Mouse (Mus musculus) kidney, postnatal 0 days (tissue): ENCODE data around the gene Chgb. TPM values are rescaled to one million over a fixed set of nuclear protein-coding genes. Genes with fewer than 3 reads are reported as not detected.

Source experiments
- ATAC-seq: fragments of 200-750 bp; cut with Nextera tagmentation; replicated peaks from 2 replicates; pipeline ENCODE4 v1.8.0; 2017; ENCODE audit warnings: low read depth, moderate number of reproducible peaks, moderate TSS enrichment, moderate library complexity; ENCODE audit not compliant: low FRiP score
- DNase-seq: peaks from one replicate; pipeline ENCODE4 v3.0.0-alpha.2; 2016; ENCODE audit warnings: low spot score
- H3K27ac ChIP-seq: fragments of 300-500 bp; sonication (generic); 2 replicates; pipeline ENCODE4 v1.5.1; 2014; ENCODE audit warnings: mild to moderate bottlenecking
- H3K27me3 ChIP-seq: fragments of 300-500 bp; sonication (generic); 2 replicates; pipeline ENCODE4 v1.6.1; 2014; ENCODE audit warnings: low read length, mixed read lengths; ENCODE audit not compliant: insufficient read depth
- H3K36me3 ChIP-seq: fragments of 300-500 bp; sonication (generic); 2 replicates; pipeline ENCODE4 v1.6.1; 2014; ENCODE audit warnings: low read length, mixed read lengths; ENCODE audit not compliant: insufficient read depth
- H3K4me1 ChIP-seq: fragments of 300-500 bp; sonication (generic); replicated peaks from 2 replicates; pipeline ENCODE4 v1.6.1; 2014; ENCODE audit warnings: antibody characterized with exemption, low read length, mixed read lengths; ENCODE audit not compliant: insufficient read depth
- H3K4me2 ChIP-seq: fragments of 300-500 bp; sonication (generic); 2 replicates; pipeline ENCODE4 v1.6.1; 2014; ENCODE audit warnings: mild to moderate bottlenecking, low read length, moderate library complexity, mixed read lengths
- H3K4me3 ChIP-seq: fragments of 300-500 bp; sonication (generic); replicated peaks from 2 replicates; pipeline ENCODE4 v1.5.1; 2014; ENCODE audit warnings: low read depth, low read length
- H3K9ac ChIP-seq: fragments of 300-500 bp; sonication (generic); 2 replicates; pipeline ENCODE4 v1.6.1; 2014; ENCODE audit warnings: low read depth, low read length
- H3K9me3 ChIP-seq: fragments of 300-500 bp; sonication (generic); replicated peaks from 2 replicates; pipeline ENCODE4 v1.6.1; 2016; ENCODE audit warnings: low read length, inconsistent platforms, mixed read lengths
- CTCF ChIP-seq: IDR thresholded peaks from 2 replicates; pipeline ENCODE4 v1.5.1; 2016; ENCODE audit warnings: antibody characterized with exemption, low read depth, mild to moderate bottlenecking, moderate library complexity
- WGBS: fragments of 180-500 bp; shearing (Covaris S2); extraction: QIAGEN DNeasy Blood & Tissue Kit; methylation state at CpG from one replicate; pipeline ENCODE4 v1.1.7; 2014; 5-methylcytosine and 5-hydroxymethylcytosine counted together
- polyA plus RNA-seq: library from polyadenylated mRNA; unstranded; fragments of >200 nt; fragmentation: Nextera tagmentation; extraction: Ambion mirVana; gene quantifications from 2 replicates; pipeline ENCODE4 v1.2.1, GENCODE M21; 2015

The Chgb gene
- polyA plus RNA-seq, 1 experiment from 2014 or later, result 0.49 TPM

- WGBS, result 81% methylated on average over 1 of the region's 1 CpGs
- Histone ChIP-seq H3K27me3 (no peaks in the 10 kb centered on the region), H3K36me3 (no peaks in the 10 kb centered on the region), H3K9me3 (no peaks in the 10 kb centered on the region), H3K27ac (no peak overlapping the region), H3K4me2 (no peak overlapping the region), H3K4me1 (no peaks in the 10 kb centered on the region), H3K9ac (no peak overlapping the region), H3K4me3 (no peak overlapping the region)
- DNase-seq (no peak), ATAC-seq (no peak)
- no peak for TF ChIP-seq CTCF
Measured at GRCm38 (mm10) chr2:132770822-132771221, 10.3 kb upstream of the Chgb start.

DNA sequence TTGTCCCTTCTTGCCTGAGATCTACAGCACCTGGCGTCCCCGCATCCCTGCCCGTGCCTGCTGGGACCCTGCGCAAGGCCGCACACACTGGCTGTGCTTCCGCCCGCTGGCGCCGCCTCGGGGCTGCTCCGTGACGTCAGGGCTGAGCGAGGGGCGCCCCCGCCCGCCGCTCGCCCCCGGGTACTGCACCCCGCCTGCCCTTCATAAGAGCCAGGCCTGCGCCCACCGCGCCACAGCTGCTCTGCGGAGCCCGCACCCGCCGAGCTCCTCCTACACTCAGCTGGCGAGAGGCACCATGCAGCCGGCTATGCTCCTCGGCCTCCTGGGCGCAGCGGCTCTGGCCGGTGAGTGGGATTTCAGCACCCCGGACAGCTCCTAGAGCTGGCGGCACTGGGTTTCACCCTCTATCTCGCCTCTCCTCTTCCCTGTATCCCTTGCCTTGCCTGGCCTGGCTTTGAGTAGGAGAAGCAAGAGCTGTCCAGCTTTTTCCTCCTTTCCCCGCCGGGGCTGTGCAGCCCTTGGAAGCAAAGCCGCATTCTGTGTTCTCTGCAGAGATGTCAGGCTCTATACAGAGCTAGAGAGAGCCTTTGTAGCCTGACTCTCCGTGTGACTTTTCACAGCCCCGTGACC lies 476 bp downstream of the Chgb start:
- Histone ChIP-seq H3K9ac (no peak overlapping the region), H3K27ac (no peak overlapping the region), H3K27me3 (no peaks in the 10 kb centered on the region), H3K36me3 (no peaks in the 10 kb centered on the region), H3K9me3 (no peaks in the 10 kb centered on the region), H3K4me1 (no peaks in the 10 kb centered on the region), H3K4me3 (peak overlapping the region; percentile 24), H3K4me2 (peak overlapping the region; percentile 61)
- no peak for TF ChIP-seq CTCF
- ATAC-seq (peak; percentile 97), DNase-seq (peak; percentile 97)
- under 1% methylated on average over 36 of the region's 41 CpGs for WGBS

- no peak for DNase-seq
- 82% methylated on average over 6 of the region's 6 CpGs for WGBS
- H3K4me1 ChIP-seq, result no peaks in the 10 kb centered on the region
- H3K4me3 ChIP-seq, result no peak overlapping the region
- no peaks in the 10 kb centered on the region for H3K36me3 ChIP-seq
- no peaks in the 10 kb centered on the region for H3K27me3 ChIP-seq
- H3K9ac ChIP-seq, result no peak overlapping the region
- H3K9me3 ChIP-seq, result no peaks in the 10 kb centered on the region
- no peak overlapping the region for H3K4me2 ChIP-seq
- no peak overlapping the region for H3K27ac ChIP-seq
- ATAC-seq, result no peak
- no peak for TF ChIP-seq CTCF
Measured at GRCm38 (mm10) chr2:132784039-132784438, 3.0 kb downstream of the Chgb start.

DNA sequence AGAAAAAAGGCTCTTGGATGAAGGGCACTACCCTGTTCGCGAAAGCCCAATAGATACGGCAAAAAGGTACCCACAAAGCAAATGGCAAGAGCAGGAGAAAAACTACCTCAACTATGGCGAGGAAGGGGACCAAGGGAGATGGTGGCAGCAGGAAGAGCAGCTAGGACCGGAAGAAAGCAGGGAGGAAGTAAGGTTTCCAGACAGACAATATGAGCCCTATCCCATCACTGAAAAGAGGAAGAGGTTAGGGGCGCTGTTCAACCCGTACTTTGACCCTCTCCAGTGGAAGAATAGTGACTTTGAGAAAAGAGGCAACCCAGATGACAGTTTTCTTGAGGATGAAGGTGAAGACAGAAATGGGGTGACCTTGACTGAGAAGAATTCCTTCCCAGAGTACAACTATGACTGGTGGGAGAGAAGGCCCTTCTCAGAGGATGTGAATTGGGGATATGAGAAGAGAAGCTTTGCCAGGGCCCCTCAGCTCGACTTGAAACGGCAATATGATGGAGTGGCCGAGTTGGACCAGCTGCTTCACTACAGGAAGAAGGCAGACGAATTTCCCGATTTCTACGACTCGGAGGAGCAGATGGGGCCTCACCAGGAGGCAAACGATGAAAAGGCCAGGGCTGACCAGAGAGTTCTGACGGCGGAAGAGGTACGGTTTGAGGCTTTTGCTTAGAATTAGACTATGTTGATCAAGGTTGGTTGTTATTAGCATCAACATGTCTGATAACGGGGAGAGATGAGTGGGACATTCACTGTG lies 12.5 kb downstream of the Chgb start:
- Histone ChIP-seq H3K9me3 (no peaks in the 10 kb centered on the region), H3K27ac (no peak overlapping the region), H3K27me3 (no peaks in the 10 kb centered on the region), H3K4me1 (no peaks in the 10 kb centered on the region), H3K4me2 (no peak overlapping the region), H3K36me3 (no peaks in the 10 kb centered on the region), H3K9ac (no peak overlapping the region), H3K4me3 (no peak overlapping the region)
- DNase-seq, result no peak
- 86% methylated on average over 19 of the region's 19 CpGs for WGBS
- ATAC-seq, result no peak
- no peak for TF ChIP-seq CTCF

- DNase-seq (no peak), ATAC-seq (no peak)
- H3K4me3 ChIP-seq, result no peak overlapping the region
- H3K4me2 ChIP-seq, result no peak overlapping the region
- no peaks in the 10 kb centered on the region for H3K4me1 ChIP-seq
- WGBS, result 81% methylated on average over 7 of the region's 7 CpGs
- TF ChIP-seq CTCF, result no peak
- no peak overlapping the region for H3K27ac ChIP-seq
- H3K9me3 ChIP-seq, result no peaks in the 10 kb centered on the region
- no peaks in the 10 kb centered on the region for H3K27me3 ChIP-seq
- H3K9ac ChIP-seq, result no peak overlapping the region
- no peaks in the 10 kb centered on the region for H3K36me3 ChIP-seq
Measured at GRCm38 (mm10) chr2:132794204-132794586, 13.1 kb downstream of the Chgb start.

DNA sequence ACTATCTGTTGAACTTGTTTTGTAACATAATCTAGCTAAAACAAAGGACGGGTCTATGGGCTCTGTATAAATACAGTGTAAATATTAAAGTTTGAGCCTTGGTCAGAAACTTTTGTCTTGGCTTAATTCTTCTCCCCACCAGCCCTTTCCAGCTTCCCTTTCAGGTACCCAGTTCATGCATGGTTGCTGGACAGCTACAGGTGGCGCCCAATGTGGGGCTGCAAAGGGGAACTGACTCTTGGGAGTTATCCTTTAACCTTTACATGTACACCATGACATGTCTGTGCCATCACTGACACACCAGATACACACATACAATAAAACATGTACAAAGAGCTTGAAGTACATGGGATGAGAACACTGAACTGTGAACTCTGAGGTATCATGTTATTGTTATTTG lies 21.9 kb downstream of the Chgb start:
- Histone ChIP-seq H3K4me2 (no peak overlapping the region), H3K36me3 (peaks cover 34% of the 10 kb centered on the region), H3K4me1 (no peaks in the 10 kb centered on the region), H3K4me3 (no peak overlapping the region), H3K9ac (no peak overlapping the region), H3K9me3 (no peaks in the 10 kb centered on the region), H3K27me3 (no peaks in the 10 kb centered on the region), H3K27ac (no peak overlapping the region)
- TF ChIP-seq CTCF, result no peak
- DNase-seq (no peak), ATAC-seq (no peak)
- WGBS, result 90% methylated on average over 2 of the region's 2 CpGs
